Mouse (Mus musculus) embryonic facial prominence, embryonic 12.5 days (tissue): Measurements from ENCODE around the gene Cdc25a. TPM values are rescaled to one million over a fixed set of nuclear protein-coding genes. Genes with fewer than 3 reads are reported as not detected.

ENCODE experiments used
- microRNA-seq: library from miRNA; unstranded; fragments of <30 nt; microRNA quantifications from one replicate; pipeline ENCODE4, GENCODE M21; 2017
- polyA plus RNA-seq: library from polyadenylated mRNA; unstranded; fragments of >200 nt; fragmentation: Nextera tagmentation; extraction: Ambion mirVana; gene quantifications from 2 replicates; pipeline ENCODE4 v1.2.1, GENCODE M21; 2016

Cdc25a gene
- polyA plus RNA-seq, 1 experiment from 2014 or later: 51.7 TPM

Small RNA genes within 50 kb of the gene (microRNA-seq; reads per million reads assigned to microRNA genes)
- 0.91 reads per million for gene Mir7089

Other genes starting within 250 kb of the Cdc25a start
- not detected in 2 replicates for gene Fbxw24, start 249.5 kb upstream of the Cdc25a start, polyA plus RNA-seq
- not detected in 2 replicates for gene Fbxw25, start 210.9 kb upstream of the Cdc25a start, polyA plus RNA-seq
- gene Fbxw18, start 172.9 kb upstream of the Cdc25a start, polyA plus RNA-seq: 0.14 TPM in 1 of 2 replicates, not detected in the other
- not detected in 2 replicates for gene Fbxw26, start 129.5 kb upstream of the Cdc25a start, polyA plus RNA-seq
- gene Fbxw27, start 84.9 kb upstream of the Cdc25a start, polyA plus RNA-seq: not detected in 2 replicates
- gene Spink8, start 63.3 kb upstream of the Cdc25a start, polyA plus RNA-seq: not detected in 2 replicates
- 75.1 and 79.7 TPM in 2 replicates for gene Nme6, start 42.8 kb upstream of the Cdc25a start, polyA plus RNA-seq
- gene Camp, start 26.0 kb upstream of the Cdc25a start, polyA plus RNA-seq: 1.9 TPM in 2 replicates
- gene Map4, start 55.9 kb downstream of the Cdc25a start, polyA plus RNA-seq: 60.9 and 66.5 TPM in 2 replicates
- 216 and 230 TPM in 2 replicates for gene Smarcc1, start 242.1 kb downstream of the Cdc25a start, polyA plus RNA-seq
- gene Dhx30, start 242.3 kb downstream of the Cdc25a start, polyA plus RNA-seq: 192 and 198 TPM in 2 replicates